Mouse (Mus musculus): ENCODE results near the gene Klf5. TPM values are rescaled to one million over a fixed set of nuclear protein-coding genes. Genes with fewer than 3 reads are reported as not detected.

The Klf5 gene
- total RNA-seq, 1 experiment from 2014 or later: 1.2 TPM

DNA sequence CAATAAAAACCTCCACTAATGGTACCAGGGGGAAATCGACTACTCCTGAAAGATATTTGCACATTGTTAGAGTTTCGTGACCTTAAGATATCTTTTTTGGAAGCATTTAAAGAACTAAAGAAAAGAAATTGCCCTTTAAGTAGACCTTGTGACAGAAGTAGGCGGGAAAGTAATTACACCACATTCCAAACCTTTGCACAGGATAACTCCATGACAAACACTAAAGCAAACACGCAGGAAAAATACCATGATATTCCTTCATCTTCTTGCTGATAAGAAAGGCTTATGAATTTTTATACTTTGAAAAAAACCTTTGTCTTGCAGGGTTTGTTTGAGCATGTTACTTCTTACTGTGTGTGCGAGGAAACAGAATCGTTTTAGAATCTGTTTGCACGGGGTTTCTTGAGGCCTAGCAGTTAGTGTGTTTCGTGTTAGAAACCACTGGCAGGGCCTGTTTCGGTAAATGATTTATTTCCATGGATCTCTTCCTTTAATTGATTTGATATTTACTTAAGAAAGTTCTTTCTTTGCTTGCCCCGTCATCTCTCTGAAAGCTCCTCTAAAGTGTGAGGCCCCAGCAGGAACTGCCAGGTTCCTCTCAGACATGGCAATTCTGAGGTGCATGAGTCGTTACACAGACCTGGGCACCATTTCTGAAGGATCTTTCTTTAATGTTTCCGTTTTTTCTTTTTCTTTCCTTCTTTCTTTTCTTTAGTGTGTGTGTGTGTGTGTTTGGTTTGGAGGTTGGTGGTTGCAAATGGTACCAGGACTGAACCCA, 65.7 kb downstream of the Klf5 start:
- ATAC-seq (replicated peaks; ENCODE audit: low read depth, poor library complexity, severe bottlenecking): no peak

Other genes with a start within 250 kb of the Klf5 start
- gene Pibf1, start 199.3 kb upstream of the Klf5 start, total RNA-seq (2017): 49.0 and 54.6 TPM in 2 replicates
- 51.2 and 75.0 TPM in 2 replicates for gene Dis3, start 198.9 kb upstream of the Klf5 start, total RNA-seq (2017)

All from common myeloid progenitor, adult 5-6 weeks (primary cell).